Mouse (Mus musculus) stomach, postnatal 0 days (tissue): ENCODE data around the gene Abraxas2.

Experiments used
- CTCF ChIP-seq: IDR thresholded peaks from 2 replicates; pipeline ENCODE4 v1.5.1; 2016; ENCODE audit warnings: antibody characterized with exemption, low read depth, mild to moderate bottlenecking, moderate library complexity
- EP300 ChIP-seq: optimal IDR thresholded peaks from 2 replicates; pipeline ENCODE3; 2016; ENCODE audit warnings: antibody characterized with exemption

DNA sequence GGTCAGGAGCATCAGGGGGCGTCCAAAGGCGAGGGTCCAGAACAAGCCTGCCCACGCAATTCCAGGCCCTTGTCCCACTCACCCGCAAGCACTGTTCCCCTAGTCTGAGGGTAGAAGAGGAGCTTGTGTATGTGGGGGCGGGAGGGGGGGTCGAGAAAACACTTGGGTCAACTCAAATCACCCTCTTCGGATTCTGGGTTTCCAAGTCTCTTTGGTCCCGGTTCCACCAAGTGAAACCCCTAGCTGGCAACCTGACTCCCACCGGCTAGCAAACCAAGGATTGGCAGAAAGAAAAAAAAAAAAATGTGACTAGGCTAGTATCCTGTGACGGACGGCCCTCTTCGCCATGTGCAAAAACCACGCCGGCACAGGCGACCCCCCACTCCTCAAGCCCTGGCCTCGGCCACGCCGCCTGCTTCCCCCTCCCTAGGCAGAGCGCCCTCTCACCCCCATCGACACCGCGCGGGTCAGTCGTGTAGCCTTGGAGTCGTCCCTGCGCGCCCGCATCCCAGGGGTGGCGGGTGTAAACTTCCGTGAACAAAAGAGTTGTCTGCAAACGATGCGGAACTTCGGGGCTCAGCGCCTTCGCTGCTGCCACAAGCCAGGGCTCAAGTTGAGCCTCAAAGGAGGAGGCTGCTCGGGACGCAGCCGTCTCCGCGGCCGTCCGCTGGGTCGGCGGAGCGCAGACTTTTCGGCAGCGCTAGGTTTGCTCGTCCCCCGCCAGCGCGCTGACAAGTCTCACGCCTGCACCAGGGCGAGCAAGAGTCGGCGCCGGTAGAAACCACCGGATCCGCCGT lies 46.2 kb upstream of the Abraxas2 start:
- TF ChIP-seq CTCF (no peak), EP300 (no peak)
